Mouse (Mus musculus): ENCODE data around the gene Mlst8. TPM values are rescaled to one million over a fixed set of nuclear protein-coding genes. Genes with fewer than 3 reads are reported as not detected.

The Mlst8 gene
- total and polyA plus RNA-seq, 3 experiments: 8.5 to 28.1 (median 10.7) TPM

- 87% methylated on average over 5 of the region's 5 CpGs for WGBS
- H3K4me3 ChIP-seq: no peak overlapping the region
- TF ChIP-seq EP300 (IDR thresholded peaks at IDR 0.05; ENCODE audit: insufficient read depth, low read depth, low read length): no peak
- TF ChIP-seq POLR2A (IDR thresholded peaks at IDR 0.05; ENCODE audit: insufficient read depth, low read depth, low read length): no peak
- TF ChIP-seq CTCF (IDR thresholded peaks at IDR 0.05): no peak
- H3K36me3 ChIP-seq (ENCODE audit: control insufficient read depth, insufficient read depth, low read length): peaks cover 3% of the 10 kb centered on the region; the same call in 1 of the 2 replicates
- no peak for DNase-seq
- H3K27me3 ChIP-seq (ENCODE audit: control insufficient read depth, insufficient read depth, low read length): no peaks in the 10 kb centered on the region
- no peak overlapping the region for H3K9ac ChIP-seq (ENCODE audit: low read depth, low read length)
- no peak overlapping the region for H3K27ac ChIP-seq
- H3K4me1 ChIP-seq (ENCODE audit: control insufficient read depth, insufficient read depth, low read length): no peaks in the 10 kb centered on the region
- intact Hi-C loops (cut with DNase I): no loop called here
- H3K79me2 ChIP-seq (replicated peaks; ENCODE audit: control insufficient read depth, insufficient read depth, low read length): no peaks in the 10 kb centered on the region
Measured at GRCm38 (mm10) chr17:24424489-24424888, 54.4 kb downstream of the Mlst8 start.

Other genes with a start within 250 kb of the Mlst8 start
- under 1 TPM; 0.57 to 0.59 TPM for gene Ccnf, start 227.6 kb downstream of the Mlst8 start, total RNA-seq (2021)
- 0.44 and 0.49 TPM in 2 replicates for gene Ccnf, start 227.6 kb downstream of the Mlst8 start, polyA plus RNA-seq (2012; rRNA removed)
- gene Abca17, start 128.0 kb downstream of the Mlst8 start, total RNA-seq (2021): not detected
- gene Abca17, start 128.0 kb downstream of the Mlst8 start, polyA plus RNA-seq (2012; rRNA removed): not detected in 2 replicates
- gene Abca3, start 127.1 kb downstream of the Mlst8 start, total RNA-seq (2021): 10 to 100 TPM; 12.1 to 12.6 TPM
- gene Abca3, start 127.1 kb downstream of the Mlst8 start, polyA plus RNA-seq (2012; rRNA removed): 13.4 and 15.7 TPM in 2 replicates
- 10 to 100 TPM; 60.0 to 62.7 TPM for gene Rnps1, start 64.5 kb downstream of the Mlst8 start, total RNA-seq (2021)
- 83.0 and 107 TPM in 2 replicates for gene Rnps1, start 64.5 kb downstream of the Mlst8 start, polyA plus RNA-seq (2012; rRNA removed)
- 100 to 1,000 TPM; 421 to 487 TPM for gene Eci1, start 52.4 kb downstream of the Mlst8 start, total RNA-seq (2021)
- 414 and 486 TPM in 2 replicates for gene Eci1, start 52.4 kb downstream of the Mlst8 start, polyA plus RNA-seq (2012; rRNA removed)
- gene Dnase1l2, start 36.0 kb downstream of the Mlst8 start, total RNA-seq (2021): 1 to 10 TPM in 1 of 2 experiments, under 1 TPM in 1; 0.65 to 1.5 TPM
- 5.2 and 7.2 TPM in 2 replicates for gene Dnase1l2, start 36.0 kb downstream of the Mlst8 start, polyA plus RNA-seq (2012; rRNA removed)
- 10 to 100 TPM; 10.2 to 10.3 TPM for gene E4f1, start 8.8 kb downstream of the Mlst8 start, total RNA-seq (2021)
- gene E4f1, start 8.8 kb downstream of the Mlst8 start, polyA plus RNA-seq (2012; rRNA removed): 43.6 and 43.7 TPM in 2 replicates
- 10 to 100 TPM; 35.7 to 44.5 TPM for gene Pgp, start 8.7 kb downstream of the Mlst8 start, total RNA-seq (2021)
- gene Pgp, start 8.7 kb downstream of the Mlst8 start, polyA plus RNA-seq (2012; rRNA removed): 39.1 and 46.4 TPM in 2 replicates
- not detected for gene Bricd5, start 5.2 kb downstream of the Mlst8 start, total RNA-seq (2021)
- gene Bricd5, start 5.2 kb downstream of the Mlst8 start, polyA plus RNA-seq (2012; rRNA removed): not detected in 2 replicates
- under 1 TPM; 0.16 to 0.55 TPM for gene Caskin1, start 9.5 kb upstream of the Mlst8 start, total RNA-seq (2021)
- gene Caskin1, start 9.5 kb upstream of the Mlst8 start, polyA plus RNA-seq (2012; rRNA removed): 0.23 and 0.45 TPM in 2 replicates
- 10 to 100 TPM; 41.9 to 46.5 TPM for gene Traf7, start 48.9 kb upstream of the Mlst8 start, total RNA-seq (2021)
- 93.4 and 109 TPM in 2 replicates for gene Traf7, start 48.9 kb upstream of the Mlst8 start, polyA plus RNA-seq (2012; rRNA removed)
- gene Rab26, start 55.1 kb upstream of the Mlst8 start, total RNA-seq (2021): under 1 TPM in 1 of 2 experiments, not detected in 1; 0.39 TPM
- 0.10 and 0.12 TPM in 2 replicates for gene Rab26, start 55.1 kb upstream of the Mlst8 start, polyA plus RNA-seq (2012; rRNA removed)
- gene Pkd1, start 70.8 kb upstream of the Mlst8 start, total RNA-seq (2021): 10 to 100 TPM; 35.6 to 36.2 TPM
- 48.5 and 59.9 TPM in 2 replicates for gene Pkd1, start 70.8 kb upstream of the Mlst8 start, polyA plus RNA-seq (2012; rRNA removed)
- gene Tsc2, start 153.6 kb upstream of the Mlst8 start, total RNA-seq (2021): 100 to 1,000 TPM; 104 to 110 TPM
- 178 and 194 TPM in 2 replicates for gene Tsc2, start 153.6 kb upstream of the Mlst8 start, polyA plus RNA-seq (2012; rRNA removed)
- 1 to 10 TPM; 2.9 to 3.4 TPM for gene Nthl1, start 153.6 kb upstream of the Mlst8 start, total RNA-seq (2021)
- 4.4 and 7.0 TPM in 2 replicates for gene Nthl1, start 153.6 kb upstream of the Mlst8 start, polyA plus RNA-seq (2012; rRNA removed)
- 100 to 1,000 TPM in 1 of 2 experiments, 10 to 100 TPM in 1; 100.0 to 110 TPM for gene Slc9a3r2, start 171.2 kb upstream of the Mlst8 start, total RNA-seq (2021)
- gene Slc9a3r2, start 171.2 kb upstream of the Mlst8 start, polyA plus RNA-seq (2012; rRNA removed): 125 and 147 TPM in 2 replicates
- not detected for gene Npw, start 179.4 kb upstream of the Mlst8 start, total RNA-seq (2021)
- not detected in 2 replicates for gene Npw, start 179.4 kb upstream of the Mlst8 start, polyA plus RNA-seq (2012; rRNA removed)
- gene Zfp598, start 190.6 kb upstream of the Mlst8 start, total RNA-seq (2021): 10 to 100 TPM; 17.4 to 17.5 TPM
- gene Zfp598, start 190.6 kb upstream of the Mlst8 start, polyA plus RNA-seq (2012; rRNA removed): 28.1 and 29.9 TPM in 2 replicates
- gene Syngr3, start 210.9 kb upstream of the Mlst8 start, total RNA-seq (2021): under 1 TPM; 0.16 to 0.30 TPM
- 0.43 and 1.00 TPM in 2 replicates for gene Syngr3, start 210.9 kb upstream of the Mlst8 start, polyA plus RNA-seq (2012; rRNA removed)
- gene Gfer, start 217.1 kb upstream of the Mlst8 start, total RNA-seq (2021): 10 to 100 TPM; 20.3 to 21.5 TPM
- 14.0 and 14.6 TPM in 2 replicates for gene Gfer, start 217.1 kb upstream of the Mlst8 start, polyA plus RNA-seq (2012; rRNA removed)
- 1 to 10 TPM in 1 of 2 experiments, under 1 TPM in 1; 0.65 to 1.0 TPM for gene Noxo1, start 217.2 kb upstream of the Mlst8 start, total RNA-seq (2021)
- gene Noxo1, start 217.2 kb upstream of the Mlst8 start, polyA plus RNA-seq (2012; rRNA removed): 2.4 and 4.5 TPM in 2 replicates
- 10 to 100 TPM; 17.4 to 19.4 TPM for gene Tbl3, start 228.6 kb upstream of the Mlst8 start, total RNA-seq (2021)
- gene Tbl3, start 228.6 kb upstream of the Mlst8 start, polyA plus RNA-seq (2012; rRNA removed): 34.2 and 39.2 TPM in 2 replicates
- gene Rnf151, start 239.0 kb upstream of the Mlst8 start, total RNA-seq (2021): not detected
- gene Rnf151, start 239.0 kb upstream of the Mlst8 start, polyA plus RNA-seq (2012; rRNA removed): 0.15 and 0.68 TPM in 2 replicates
- 100 to 1,000 TPM; 675 to 722 TPM for gene Rps2, start 239.0 kb upstream of the Mlst8 start, total RNA-seq (2021)
- gene Rps2, start 239.0 kb upstream of the Mlst8 start, polyA plus RNA-seq (2012; rRNA removed): 2,277 and 2,346 TPM in 2 replicates
- gene Ndufb10, start 245.4 kb upstream of the Mlst8 start, total RNA-seq (2021): 100 to 1,000 TPM; 916 to 992 TPM
- gene Ndufb10, start 245.4 kb upstream of the Mlst8 start, polyA plus RNA-seq (2012; rRNA removed): 1,269 and 1,412 TPM in 2 replicates
- gene Rpl3l, start 248.7 kb upstream of the Mlst8 start, total RNA-seq (2021): 100 to 1,000 TPM; 386 to 472 TPM
- gene Rpl3l, start 248.7 kb upstream of the Mlst8 start, polyA plus RNA-seq (2012; rRNA removed): 213 and 215 TPM in 2 replicates